Mouse (Mus musculus) MEL (cell line): ENCODE data around the gene Lcn2. TPM values are rescaled to one million over a fixed set of nuclear protein-coding genes. Genes with fewer than 3 reads are reported as not detected.
A peak's percentile ranks its signal among the peaks of the same experiment; 100 is the strongest.
"Not testable (repeated sequence)": the region's sequence is repeated elsewhere in the genome, so short reads cannot be mapped to it uniquely, and the experiment has no call there.

Experiments used
- DNase-seq: peaks from one replicate; pipeline ENCODE4 v3.0.0; 2011; ENCODE audit warnings: low read depth, low spot score
- H3K27ac ChIP-seq: 2 replicates; pipeline ENCODE4 v1.5.1; 2012; ENCODE audit warnings: low read depth, mild to moderate bottlenecking, control low read depth, low read length, moderate library complexity; ENCODE audit not compliant: control insufficient read depth
- H3K27me3 ChIP-seq, 2 experiments: fragments of 150-350 bp in 1 of 2; sonication (generic) in 1 of 2; 2 replicates each; pipeline ENCODE4 v1.6.1; 2012; ENCODE audit warnings: low read length in 2 of 2, mild to moderate bottlenecking in 2 of 2, improper control_type of control experiment in 1 of 2, moderate library complexity in 1 of 2; ENCODE audit not compliant: insufficient read depth in 2 of 2, control insufficient read depth in 1 of 2
- H3K36me3 ChIP-seq, 2 experiments: 2 replicates each; pipeline ENCODE4 v1.6.1; 2012 to 2014; ENCODE audit warnings: low read length in 2 of 2, improper control_type of control experiment in 1 of 2, inconsistent platforms in 1 of 2, mild to moderate bottlenecking in 1 of 2; ENCODE audit not compliant: insufficient read depth in 2 of 2, control insufficient read depth in 1 of 2
- H3K4me1 ChIP-seq, 2 experiments: fragments of 150-350 bp in 1 of 2; sonication (generic) in 1 of 2; 2 replicates each; pipeline ENCODE4 v1.6.1; 2012; ENCODE audit warnings: low read length in 2 of 2, improper control_type of control experiment in 1 of 2, mild to moderate bottlenecking in 1 of 2; ENCODE audit not compliant: insufficient read depth in 2 of 2, control insufficient read depth in 1 of 2
- H3K4me3 ChIP-seq, 2 experiments: fragments of 150-350 bp in 1 of 2; sonication (generic) in 1 of 2; 2 replicates each; pipeline ENCODE4 v1.5.1; 2012; ENCODE audit warnings: low read depth in 2 of 2, low read length in 2 of 2, mild to moderate bottlenecking in 2 of 2, moderate library complexity in 2 of 2, control low read depth in 1 of 2, improper control_type of control experiment in 1 of 2; ENCODE audit not compliant: control insufficient read depth in 1 of 2, insufficient read depth in 1 of 2
- H3K79me2 ChIP-seq: 2 replicates; pipeline ENCODE4 v1.6.1; 2012; ENCODE audit warnings: mild to moderate bottlenecking, low read length, moderate library complexity; ENCODE audit not compliant: control insufficient read depth, poor library complexity, insufficient read depth
- H3K9ac ChIP-seq: 2 replicates; pipeline ENCODE4 v1.6.1; 2012; ENCODE audit warnings: low read depth, mild to moderate bottlenecking, control low read depth, low read length, moderate library complexity; ENCODE audit not compliant: control insufficient read depth, poor library complexity, severe bottlenecking
- H3K9me3 ChIP-seq: fragments of 150-350 bp; sonication (generic); replicated peaks from 2 replicates; pipeline ENCODE4 v1.6.1; 2012; ENCODE audit warnings: mild to moderate bottlenecking, low read length, improper control_type of control experiment, moderate library complexity; ENCODE audit not compliant: insufficient read depth
- CHD2 ChIP-seq: IDR thresholded peaks from 2 replicates; pipeline ENCODE4 v1.6.1; 2011; ENCODE audit warnings: low read length, improper control_type of control experiment
- CTCF ChIP-seq, 3 experiments: IDR thresholded peaks in 2 of 3; conservative IDR thresholded peaks in 1 of 3; 2 replicates each; pipeline ENCODE4 v1.5.1; 2011 to 2012; ENCODE audit warnings: low read length in 3 of 3, low read depth in 2 of 3, mild to moderate bottlenecking in 2 of 3, improper control_type of control experiment in 1 of 3, inconsistent platforms in 1 of 3, mixed read lengths in 1 of 3, moderate library complexity in 1 of 3; ENCODE audit not compliant: control insufficient read depth in 1 of 3, insufficient read depth in 1 of 3, poor library complexity in 1 of 3, severe bottlenecking in 1 of 3
- E2F4 ChIP-seq: IDR thresholded peaks from 2 replicates; pipeline ENCODE4 v1.6.1; 2011; ENCODE audit warnings: low read depth, low read length, improper control_type of control experiment, borderline replicate concordance
- ELF1 ChIP-seq: IDR thresholded peaks from 2 replicates; pipeline ENCODE4 v1.6.1; 2014; ENCODE audit warnings: low read depth, mild to moderate bottlenecking, inconsistent platforms, low read length, improper control_type of control experiment, moderate library complexity
- EP300 ChIP-seq, 2 experiments: IDR thresholded peaks; 2 replicates each; pipeline ENCODE4 v1.6.1; 2011; ENCODE audit warnings: improper control_type of control experiment in 2 of 2, low read length in 2 of 2, low read depth in 1 of 2, mild to moderate bottlenecking in 1 of 2
- HCFC1 ChIP-seq: IDR thresholded peaks from 2 replicates; pipeline ENCODE4 v1.6.1; 2012; ENCODE audit warnings: low read depth, mild to moderate bottlenecking, inconsistent platforms, low read length, improper control_type of control experiment, moderate library complexity
- JUND ChIP-seq: IDR thresholded peaks from 2 replicates; pipeline ENCODE4 v1.6.1; 2011; ENCODE audit warnings: low read depth, mild to moderate bottlenecking, improper control_type of control experiment, low read length
- KAT2A ChIP-seq: conservative IDR thresholded peaks from 2 replicates; pipeline ENCODE4 v1.6.1; 2012; ENCODE audit warnings: low read depth, low read length, improper control_type of control experiment, inconsistent platforms
- MAFK ChIP-seq: IDR thresholded peaks from 2 replicates; pipeline ENCODE4 v1.6.1; 2011; ENCODE audit warnings: low read depth, mild to moderate bottlenecking, low read length, improper control_type of control experiment, borderline replicate concordance
- MAX ChIP-seq: IDR thresholded peaks from 2 replicates; pipeline ENCODE4 v1.6.1; 2011; ENCODE audit warnings: low read length, improper control_type of control experiment
- MAZ ChIP-seq: IDR thresholded peaks from 2 replicates; pipeline ENCODE4 v1.6.1; 2012; ENCODE audit warnings: low read depth, mild to moderate bottlenecking, inconsistent platforms, low read length, improper control_type of control experiment
- NELFE ChIP-seq: IDR thresholded peaks from 2 replicates; pipeline ENCODE4 v1.6.1; 2011; ENCODE audit warnings: low read depth, low read length, improper control_type of control experiment
- NRF1 ChIP-seq: IDR thresholded peaks from 2 replicates; pipeline ENCODE4 v1.6.1; 2014; ENCODE audit warnings: low read depth, mild to moderate bottlenecking, inconsistent platforms, low read length, improper control_type of control experiment, moderate library complexity; ENCODE audit not compliant: poor library complexity, insufficient read depth, severe bottlenecking
- POLR2A ChIP-seq, 2 experiments: IDR thresholded peaks; 2 replicates each; pipeline ENCODE4 v1.6.1; 2011 to 2012; ENCODE audit warnings: low read length in 2 of 2, mild to moderate bottlenecking in 2 of 2, control low read depth in 1 of 2, improper control_type of control experiment in 1 of 2, low read depth in 1 of 2, moderate library complexity in 1 of 2; ENCODE audit not compliant: control insufficient read depth in 1 of 2, insufficient read depth in 1 of 2, poor library complexity in 1 of 2
- SIN3A ChIP-seq: IDR thresholded peaks from 2 replicates; pipeline ENCODE4 v1.6.1; 2012; ENCODE audit warnings: low read length, improper control_type of control experiment, inconsistent platforms
- TBP ChIP-seq: IDR thresholded peaks from 2 replicates; pipeline ENCODE4 v1.8.0; 2011; ENCODE audit warnings: low read depth, low read length, improper control_type of control experiment
- ZC3H11A ChIP-seq: IDR thresholded peaks from 2 replicates; pipeline ENCODE4 v1.6.1; 2012; ENCODE audit warnings: low read depth, mild to moderate bottlenecking, inconsistent platforms, low read length, improper control_type of control experiment
- ZNF384 ChIP-seq: IDR thresholded peaks from 2 replicates; pipeline ENCODE4 v1.6.1; 2012; ENCODE audit warnings: low read depth, mild to moderate bottlenecking, inconsistent platforms, low read length, improper control_type of control experiment
- polyA plus RNA-seq, 2 experiments: library from polyadenylated mRNA; stranded (reverse) in 1 of 2; unstranded in 1 of 2; fragments of >175 nt in 1 of 2; fragments of >200 nt in 1 of 2; gene quantifications; 2 replicates each; pipeline versions ENCODE4 v1.2.1 to v1.2.4; 2012; ENCODE audit warnings: low replicate concordance in 2 of 2, low read depth in 1 of 2; ENCODE audit not compliant: insufficient read length in 2 of 2, insufficient read depth in 1 of 2, missing spikeins in 1 of 2
- total RNA-seq: library from RNA; depleted of rRNA; stranded (reverse); fragments of 300-350 nt; gene quantifications from 2 replicates; pipeline ENCODE4 v1.2.3, GENCODE M21; 2012

Gene Lcn2
- total and polyA plus RNA-seq, 3 experiments, result not detected

DNA sequence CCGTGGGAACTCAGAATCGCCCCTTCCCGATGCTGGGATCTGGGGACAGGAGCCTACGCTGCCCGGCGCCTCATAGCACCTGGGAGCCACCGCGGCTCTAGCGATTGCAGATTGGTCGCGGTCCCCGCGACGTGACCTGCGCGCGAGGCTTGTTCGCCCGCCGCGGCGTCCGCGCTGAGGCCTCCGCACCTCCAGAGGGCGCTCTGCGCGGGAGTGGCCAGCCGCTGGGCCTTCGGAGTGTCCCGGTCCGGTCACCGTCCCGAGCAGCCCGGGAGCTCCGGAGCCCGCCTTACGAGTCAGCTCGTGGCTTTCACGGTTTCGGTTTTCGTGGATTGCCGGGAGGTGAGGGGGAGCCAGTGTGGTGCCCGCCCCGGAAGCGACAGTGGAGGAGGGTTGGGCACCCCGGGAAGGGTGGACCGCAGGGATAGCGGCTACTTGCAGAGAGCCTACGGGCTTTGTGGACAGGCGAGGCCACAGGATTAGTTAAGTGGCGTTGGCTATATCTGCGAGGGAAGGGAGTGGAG lies 25.2 kb downstream of the Lcn2 start (continued):
- TF ChIP-seq ZC3H11A, result no peak
- peak; percentile 70; the same call in 1 of the 2 replicates for TF ChIP-seq E2F4
- peak; percentile 70 for TF ChIP-seq NELFE
- no peak; the same call in 1 of the 2 replicates for TF ChIP-seq KAT2A
- TF ChIP-seq MAFK, result no peak
- peak; percentile 61 for TF ChIP-seq NRF1
- TF ChIP-seq MAZ, result no peak; the same call in 1 of the 2 replicates
- TF ChIP-seq CTCF (IDR thresholded peaks at IDR 0.05 in 2 of 3, conservative IDR thresholded peaks at IDR 0.05 in 1 of 3; ENCODE audit: control insufficient read depth in 1 of 3, insufficient read depth in 1 of 3, low read depth in 2 of 3, low read length in 3 of 3, poor library complexity in 1 of 3, severe bottlenecking in 1 of 3), result peak; percentile 63 to 95 (median 85)
- TF ChIP-seq SIN3A, result peak; percentile 62; the same call in 1 of the 2 replicates
- TF ChIP-seq HCFC1, result peak; percentile 82

DNA sequence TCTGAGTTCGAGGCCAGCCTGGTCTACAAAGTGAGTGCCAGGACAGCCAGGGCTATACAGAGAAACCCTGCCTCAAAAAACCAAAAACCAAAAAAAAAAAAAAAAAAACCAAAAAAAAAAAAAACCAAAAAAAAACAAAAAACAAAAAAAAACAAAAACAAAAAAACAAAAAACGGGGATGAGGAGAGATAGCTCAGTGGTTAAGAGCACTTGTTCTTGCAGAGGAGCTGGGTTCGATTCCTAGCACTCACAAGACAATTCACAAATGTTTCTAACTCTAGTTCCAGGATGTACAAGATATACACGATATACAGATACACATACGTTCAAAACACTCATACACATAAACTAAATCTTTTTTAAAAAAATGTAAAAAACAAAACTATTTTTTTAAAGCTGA lies 25.8 kb downstream of the Lcn2 start:
- peak; percentile 83 for TF ChIP-seq ZNF384
- not testable (repeated sequence) for H3K9me3 ChIP-seq
- H3K27ac ChIP-seq, result peak overlapping the region; percentile 68

DNA sequence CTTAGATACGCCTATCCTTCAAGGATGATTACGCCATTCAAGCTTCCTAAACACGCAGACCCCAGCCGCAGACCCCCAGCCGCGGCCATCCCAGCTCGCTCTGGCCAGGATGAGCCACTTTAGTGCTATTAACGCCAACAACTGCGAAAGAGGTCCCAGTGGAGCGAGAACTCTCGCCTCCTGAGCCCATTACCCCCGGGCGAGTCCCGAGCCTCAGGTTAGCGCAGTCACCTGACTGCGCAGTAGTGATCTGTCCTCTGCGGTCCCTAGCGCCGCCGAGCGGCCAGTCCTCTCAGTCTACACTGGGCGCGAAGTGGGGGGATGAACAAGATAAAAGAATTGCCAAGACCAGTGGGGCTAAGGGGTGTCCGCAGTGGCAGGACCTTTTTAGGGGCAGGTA lies 26.6 kb downstream of the Lcn2 start:
- Histone ChIP-seq H3K4me1 (peaks cover 0 to 6% of the 10 kb centered on the region in 2 experiments; a peak in 2 of 4 replicates), H3K36me3 (peaks cover 0 to 3% of the 10 kb centered on the region in 2 experiments; a peak in 2 of 4 replicates), H3K9ac (no peak overlapping the region), H3K79me2 (peaks cover 6% of the 10 kb centered on the region; the same call in 1 of the 2 replicates), H3K9me3 (no peaks in the 10 kb centered on the region), H3K27me3 (peaks cover 3 to 4% of the 10 kb centered on the region in 2 experiments; a peak in 3 of 4 replicates), H3K27ac (no peak overlapping the region), H3K4me3 (no peak overlapping the region)
- DNase-seq, result no peak
- TF ChIP-seq TBP (no peak), JUND (no peak), EP300 (IDR thresholded peaks at IDR 0.05; ENCODE audit: low read depth in 1 of 2, low read length in 2 of 2) (no peak), MAX (no peak), POLR2A (IDR thresholded peaks at IDR 0.05; ENCODE audit: control insufficient read depth in 1 of 2, insufficient read depth in 1 of 2, low read depth in 1 of 2, low read length in 2 of 2, poor library complexity in 1 of 2) (no peak), CHD2 (no peak), ELF1 (no peak)
- TF ChIP-seq, all 39 proteins: peak for 0

More for the DNA sequence above, 25.8 kb downstream of the Lcn2 start:
- not testable (repeated sequence) for H3K27me3 ChIP-seq, H3K79me2 ChIP-seq, H3K36me3 ChIP-seq, H3K4me1 ChIP-seq, DNase-seq
- Histone ChIP-seq H3K4me3 (peak overlapping the region; percentile 70 to 80), H3K9ac (peak overlapping the region; percentile 82)
